Mouse (Mus musculus): Measurements from ENCODE around the gene Mxi1. TPM values are rescaled to one million over a fixed set of nuclear protein-coding genes. Genes with fewer than 3 reads are reported as not detected.
A peak's percentile ranks its signal among the peaks of the same experiment; 100 is the strongest.

Gene Mxi1
- total RNA-seq, 2 experiments from 2014 or later: 26.5 to 59.3 TPM

- ATAC-seq (replicated peaks; ENCODE audit: poor library complexity): peak; percentile 17; the same call in 1 of the 2 replicates
Observed at GRCm38 (mm10) chr19:53359160-53360033, 49.1 kb downstream of the Mxi1 start.

GRCm38 (mm10) chr19:53360265-53360958 is 50.1 kb downstream of the Mxi1 start:
- no peak for ATAC-seq (replicated peaks; ENCODE audit: poor library complexity)

GRCm38 (mm10) chr19:53362967-53363366 is 52.6 kb downstream of the Mxi1 start:
- ATAC-seq (replicated peaks; ENCODE audit: poor library complexity): peak; percentile 76

- ATAC-seq (replicated peaks; ENCODE audit: poor library complexity): no peak
Observed at GRCm38 (mm10) chr19:53364551-53364950, 54.2 kb downstream of the Mxi1 start.

- ATAC-seq (replicated peaks; ENCODE audit: poor library complexity): peak; percentile 40; the same call in 1 of the 2 replicates
Observed at GRCm38 (mm10) chr19:53364963-53365362, 54.6 kb downstream of the Mxi1 start.

GRCm38 (mm10) chr19:53366057-53366775 is 55.9 kb downstream of the Mxi1 start:
- no peak for ATAC-seq (replicated peaks; ENCODE audit: poor library complexity)

- ATAC-seq (replicated peaks; ENCODE audit: poor library complexity): no peak
Observed at GRCm38 (mm10) chr19:53366881-53367280, 56.6 kb downstream of the Mxi1 start.

GRCm38 (mm10) chr19:53369469-53370043 is 59.2 kb downstream of the Mxi1 start:
- peak; percentile 89 for ATAC-seq (replicated peaks; ENCODE audit: poor library complexity)

- ATAC-seq (replicated peaks; ENCODE audit: poor library complexity): no peak
Observed at GRCm38 (mm10) chr19:53370233-53370632, 59.9 kb downstream of the Mxi1 start.

- no peak for ATAC-seq (replicated peaks; ENCODE audit: poor library complexity)
Observed at GRCm38 (mm10) chr19:53371666-53372065, 61.3 kb downstream of the Mxi1 start, which contains the start of gene Gm10197. TSS of gene Gm10197 (minus strand) at chr19:53371766.

GRCm38 (mm10) chr19:53373570-53373969 is 63.3 kb downstream of the Mxi1 start:
- ATAC-seq (replicated peaks; ENCODE audit: poor library complexity): no peak

GRCm38 (mm10) chr19:53375299-53375698 is 65.0 kb downstream of the Mxi1 start:
- ATAC-seq (replicated peaks; ENCODE audit: poor library complexity): no peak

GRCm38 (mm10) chr19:53375816-53376215 is 65.5 kb downstream of the Mxi1 start:
- no peak for ATAC-seq (replicated peaks; ENCODE audit: poor library complexity)

- no peak for ATAC-seq (replicated peaks; ENCODE audit: poor library complexity)
Observed at GRCm38 (mm10) chr19:53377652-53378051, 67.3 kb downstream of the Mxi1 start.

- no peak for ATAC-seq (replicated peaks; ENCODE audit: poor library complexity)
Observed at GRCm38 (mm10) chr19:53378421-53378820, 68.1 kb downstream of the Mxi1 start.

GRCm38 (mm10) chr19:53383336-53383735 is 73.0 kb downstream of the Mxi1 start:
- ATAC-seq (replicated peaks; ENCODE audit: poor library complexity): no peak

- ATAC-seq (replicated peaks; ENCODE audit: poor library complexity): no peak
Observed at GRCm38 (mm10) chr19:53389417-53389816, 79.1 kb downstream of the Mxi1 start.

- ATAC-seq (replicated peaks; ENCODE audit: poor library complexity): peak; percentile 31
Observed at GRCm38 (mm10) chr19:53389851-53390431, 79.6 kb downstream of the Mxi1 start.

- ATAC-seq (replicated peaks; ENCODE audit: poor library complexity): peak; percentile 91
Observed at GRCm38 (mm10) chr19:53390495-53391007, 80.2 kb downstream of the Mxi1 start, which contains the start of gene Smndc1. TSS of gene Smndc1 (minus strand) at chr19:53390578.

GRCm38 (mm10) chr19:53391386-53391785 is 81.1 kb downstream of the Mxi1 start:
- ATAC-seq (replicated peaks; ENCODE audit: poor library complexity): no peak

Data from megakaryocyte progenitor cell, adult 5-6 weeks (primary cell).